Comparison of ENCODE assay signal across 8 mouse cellular contexts in genomic region chr15:79931496-79932141, GRCm38 (mm10). TPM values are rescaled to one million over a fixed set of nuclear protein-coding genes. Genes with fewer than 3 reads are reported as not detected.
DNase-seq lines count a peak whose midpoint lies in the region; ATAC-seq and TF ChIP-seq lines count a peak whose summit lies in the region.

No protein-coding gene starts in this region.

- H3K4me1 ChIP-seq in embryonic facial prominence, embryonic 11.5 days (ENCODE audit: control insufficient read depth, insufficient read depth, low read length): peaks cover 6% of the 10 kb centered on the region; the same call in 1 of the 2 replicates
- H3K4me1 ChIP-seq in lung, postnatal 0 days (ENCODE audit: insufficient read depth, low read depth, low read length): peaks cover 9% of the 10 kb centered on the region

- WGBS in embryonic facial prominence, embryonic 11.5 days: 16% methylated on average over 13 of the region's 13 CpGs
- 28% methylated on average over 13 of the region's 13 CpGs for WGBS in lung, postnatal 0 days

- no peak for DNase-seq in layer of hippocampus, adult 2 months (ENCODE audit: low spot score in 2 of 2)
- no peak for DNase-seq in layer of hippocampus, postnatal 14 days (ENCODE audit: low spot score in 2 of 2)
- DNase-seq in embryonic facial prominence, embryonic 11.5 days (ENCODE audit: low spot score): no peak
- peak; percentile 61 for DNase-seq in kidney, adult 11 months
- peak; percentile 58 for DNase-seq in lung, postnatal 0 days (ENCODE audit: low spot score)
- no peak for DNase-seq in frontal cortex, postnatal 10 days (ENCODE audit: low spot score in 2 of 2)
- DNase-seq in left cerebral cortex, postnatal 10 days (ENCODE audit: extremely low spot score in 1 of 2, low spot score in 2 of 2): no peak
- no peak for DNase-seq in spleen, postnatal 36 days (ENCODE audit: low spot score in 2 of 2)

- no peaks in the 10 kb centered on the region for H3K9me3 ChIP-seq in embryonic facial prominence, embryonic 11.5 days (replicated peaks; ENCODE audit: control insufficient read depth, low read length)
- H3K9me3 ChIP-seq in lung, postnatal 0 days (ENCODE audit: low read length): no peaks in the 10 kb centered on the region

- no peak for TF ChIP-seq CTCF in layer of hippocampus, adult 2 months (conservative IDR thresholded peaks at IDR 0.05)
- TF ChIP-seq CTCF in lung, postnatal 0 days (IDR thresholded peaks at IDR 0.05): no peak

- no peak for ATAC-seq in embryonic facial prominence, embryonic 11.5 days (replicated peaks; ENCODE audit: insufficient number of reproducible peaks, low FRiP score, low TSS enrichment, low read depth)
- ATAC-seq in lung, postnatal 0 days: no peak

- peak overlapping the region; percentile 71 for H3K4me3 ChIP-seq in layer of hippocampus, adult 2 months
- H3K4me3 ChIP-seq in embryonic facial prominence, embryonic 11.5 days (ENCODE audit: low read depth, low read length): peak overlapping the region; percentile 64; the same call in 1 of the 2 replicates
- H3K4me3 ChIP-seq in lung, postnatal 0 days (ENCODE audit: low read depth, low read length): peak overlapping the region; percentile 63

- no peak overlapping the region for H3K9ac ChIP-seq in embryonic facial prominence, embryonic 11.5 days (replicated peaks; ENCODE audit: low read length)
- no peak overlapping the region for H3K9ac ChIP-seq in lung, postnatal 0 days (replicated peaks; ENCODE audit: low read depth)

- intact Hi-C loops in left cerebral cortex, postnatal 10 days (cut with DNase I): no loop called here

- H3K27me3 ChIP-seq in embryonic facial prominence, embryonic 11.5 days (ENCODE audit: control insufficient read depth, insufficient read depth, low read length): peaks cover 18% of the 10 kb centered on the region
- H3K27me3 ChIP-seq in lung, postnatal 0 days (replicated peaks; ENCODE audit: insufficient read depth, low read length): peaks cover 5% of the 10 kb centered on the region; the same call in 1 of the 2 replicates

- H3K36me3 ChIP-seq in embryonic facial prominence, embryonic 11.5 days (replicated peaks; ENCODE audit: control insufficient read depth, insufficient read depth, low read depth, low read length): no peaks in the 10 kb centered on the region
- H3K36me3 ChIP-seq in lung, postnatal 0 days (ENCODE audit: insufficient read depth, low read length): no peaks in the 10 kb centered on the region

- peak overlapping the region; percentile 91 for H3K27ac ChIP-seq in layer of hippocampus, adult 2 months
- H3K27ac ChIP-seq in embryonic facial prominence, embryonic 11.5 days (replicated peaks; ENCODE audit: low read depth, low read length): no peak overlapping the region
- H3K27ac ChIP-seq in lung, postnatal 0 days (ENCODE audit: low read length): no peak overlapping the region

- H3K4me2 ChIP-seq in embryonic facial prominence, embryonic 11.5 days (ENCODE audit: low read depth, low read length): no peak overlapping the region
- peak overlapping the region; percentile 87 for H3K4me2 ChIP-seq in lung, postnatal 0 days (replicated peaks; ENCODE audit: low read depth, low read length)

- no peak for TF ChIP-seq EP300 in lung, postnatal 0 days (IDR thresholded peaks at IDR 0.05)

RNA-seq across cellular contexts. Expression of gene Cbx7, which starts 39.3 kb away (rescaled TPM):
- 10 to 100 TPM; 49.8 to 50.3 TPM for total RNA-seq in layer of hippocampus, adult 2 months (2021)
- total RNA-seq in layer of hippocampus, postnatal 14 days (2021): 10 to 100 TPM; 12.8 to 15.1 TPM
- polyA plus RNA-seq in embryonic facial prominence, embryonic 11.5 days (2014; fragmentation: Nextera tagmentation; extraction: Ambion mirVana): 0.75 and 1.3 TPM in 2 replicates
- 4.1 and 4.5 TPM in 2 replicates for polyA plus RNA-seq in lung, postnatal 0 days (2015; fragmentation: Nextera tagmentation; extraction: Ambion mirVana)
- total RNA-seq in left cerebral cortex, postnatal 10 days (2021): 1 to 10 TPM; 5.6 to 7.1 TPM

RNA-seq across cellular contexts. Expression of gene Apobec3, which starts 40.2 kb away (rescaled TPM):
- total RNA-seq in layer of hippocampus, adult 2 months (2021): 1 to 10 TPM; 5.5 to 5.8 TPM
- 1 to 10 TPM; 6.1 to 6.4 TPM for total RNA-seq in layer of hippocampus, postnatal 14 days (2021)
- polyA plus RNA-seq in embryonic facial prominence, embryonic 11.5 days (2014; fragmentation: Nextera tagmentation; extraction: Ambion mirVana): 7.6 and 7.9 TPM in 2 replicates
- 24.8 and 29.5 TPM in 2 replicates for polyA plus RNA-seq in lung, postnatal 0 days (2015; fragmentation: Nextera tagmentation; extraction: Ambion mirVana)
- 1 to 10 TPM; 4.4 to 4.7 TPM for total RNA-seq in left cerebral cortex, postnatal 10 days (2021)

Comparison
In these comparisons a context has a peak if more than half of its experiments do, and no peak if none do; other contexts are left out.
1. DNase-seq: peak in kidney, adult 11 months (single experiment) and lung, postnatal 0 days (single experiment); none in layer of hippocampus, adult 2 months (0 of 2), layer of hippocampus, postnatal 14 days (0 of 2), embryonic facial prominence, embryonic 11.5 days (single experiment), frontal cortex, postnatal 10 days (0 of 2), left cerebral cortex, postnatal 10 days (0 of 2) and spleen, postnatal 36 days (0 of 2).
2. Peak in every context shown above with its lines, with median percentiles within 50 percentile points of each other: H3K4me3 ChIP-seq.